In the genomic region with DNA sequence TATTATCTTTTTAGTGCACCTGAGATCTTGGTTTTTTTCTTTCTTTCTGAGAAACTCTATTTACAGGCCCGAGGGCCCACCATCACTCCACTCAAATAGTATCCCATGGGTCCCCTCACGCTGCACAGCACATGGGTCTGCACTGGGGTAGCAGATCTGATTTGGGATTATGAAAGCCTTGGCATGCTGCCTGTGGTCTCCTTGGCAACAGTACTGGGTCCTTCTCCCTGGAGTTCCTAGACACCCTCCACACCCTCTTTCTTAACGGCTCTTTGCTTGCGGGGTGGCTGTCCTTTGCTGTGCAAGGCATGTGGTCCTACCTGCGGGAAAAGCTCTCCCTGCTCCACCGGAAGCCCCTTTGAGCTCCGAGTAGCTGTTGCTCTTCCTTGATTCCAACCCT, we compare ENCODE assay signal across 8 mouse cellular contexts. TPM values are rescaled to one million over a fixed set of nuclear protein-coding genes. Genes with fewer than 3 reads are reported as not detected.
A peak's percentile ranks its signal among the peaks of the same experiment; 100 is the strongest.
DNase-seq lines count a peak whose midpoint lies in the region; ATAC-seq lines count a peak whose summit lies in the region.

No protein-coding gene starts in this region.

- WGBS in kidney, embryonic 14.5 days, result 47% methylated on average over 7 of the region's 7 CpGs
- WGBS in forebrain, embryonic 14.5 days, result 36% methylated on average over 7 of the region's 7 CpGs

- ATAC-seq in kidney, embryonic 14.5 days (ENCODE audit: low FRiP score, low TSS enrichment), result peak; percentile 56
- ATAC-seq in forebrain, embryonic 14.5 days, result peak; percentile 52; the same call in 1 of the 2 replicates
- ATAC-seq in activated CD4-positive, CD25-positive, alpha-beta regulatory T cell, adult 4 months, result no peak

- no peak overlapping the region for H3K27ac ChIP-seq in kidney, embryonic 14.5 days (ENCODE audit: low read depth, low read length)
- peak overlapping the region; percentile 22; the same call in 1 of the 2 replicates for H3K27ac ChIP-seq in forebrain, embryonic 14.5 days (ENCODE audit: low read depth, low read length)

- H3K27me3 ChIP-seq in kidney, embryonic 14.5 days (ENCODE audit: control insufficient read depth, insufficient read depth, low read length), result no peaks in the 10 kb centered on the region
- H3K27me3 ChIP-seq in forebrain, embryonic 14.5 days (replicated peaks; ENCODE audit: control insufficient read depth, insufficient read depth, low read length), result no peaks in the 10 kb centered on the region

- intact Hi-C loops in left cerebral cortex, postnatal 25 days (cut with DNase I), result no loop called here

- H3K4me1 ChIP-seq in kidney, embryonic 14.5 days (ENCODE audit: control insufficient read depth, insufficient read depth, low read length), result peaks cover 4% of the 10 kb centered on the region; the same call in 1 of the 2 replicates
- H3K4me1 ChIP-seq in forebrain, embryonic 14.5 days (ENCODE audit: control insufficient read depth, insufficient read depth, low read length), result peaks cover 11% of the 10 kb centered on the region

- no peaks in the 10 kb centered on the region for H3K9me3 ChIP-seq in kidney, embryonic 14.5 days (ENCODE audit: control insufficient read depth, low read length)
- H3K9me3 ChIP-seq in forebrain, embryonic 14.5 days (replicated peaks; ENCODE audit: control insufficient read depth, low read length), result no peaks in the 10 kb centered on the region

- no peaks in the 10 kb centered on the region for H3K36me3 ChIP-seq in kidney, embryonic 14.5 days (ENCODE audit: control insufficient read depth, insufficient read depth, low read length)
- peaks cover 6% of the 10 kb centered on the region; the same call in 1 of the 2 replicates for H3K36me3 ChIP-seq in forebrain, embryonic 14.5 days (ENCODE audit: control insufficient read depth, insufficient read depth, low read length)

- H3K9ac ChIP-seq in kidney, embryonic 14.5 days (ENCODE audit: low read depth, low read length), result no peak overlapping the region
- 0 out of 2 replicates have a peak overlapping the region, but pooled peaks have one; percentile 2 for H3K9ac ChIP-seq in forebrain, embryonic 14.5 days (ENCODE audit: low read length)

- peak overlapping the region; percentile 16; the same call in 1 of the 2 replicates for H3K4me2 ChIP-seq in kidney, embryonic 14.5 days (replicated peaks; ENCODE audit: low read depth, low read length)
- H3K4me2 ChIP-seq in forebrain, embryonic 14.5 days (ENCODE audit: low read length), result no peak overlapping the region

- no peak overlapping the region for H3K4me3 ChIP-seq in kidney, embryonic 14.5 days (ENCODE audit: low read length)
- H3K4me3 ChIP-seq in forebrain, embryonic 14.5 days (ENCODE audit: low read depth, low read length), result no peak overlapping the region

- no peak for DNase-seq in kidney, adult 9 months
- peak; percentile 66 for DNase-seq in adrenal gland, postnatal 10 days
- peak; percentile 44 for DNase-seq in forebrain, embryonic 14.5 days (ENCODE audit: low spot score)
- peak; percentile 48 to 54 for DNase-seq in left cerebral cortex, postnatal 25 days (ENCODE audit: low spot score in 2 of 2)
- peak; percentile 63 for DNase-seq in right cerebral cortex, postnatal 14 days
- DNase-seq in spleen, postnatal 14 days (ENCODE audit: low spot score in 2 of 2), result no peak

RNA-seq across cellular contexts. Expression of a gene that starts 14.1 kb away (rescaled TPM):
- polyA plus RNA-seq in kidney, embryonic 14.5 days (2014; fragmentation: Nextera tagmentation; extraction: Ambion mirVana), result 15.5 and 19.3 TPM in 2 replicates
- 10 to 100 TPM; 26.6 to 31.8 TPM for total RNA-seq in adrenal gland, postnatal 10 days (2021)
- polyA plus RNA-seq in forebrain, embryonic 14.5 days (2014; fragmentation: Nextera tagmentation; extraction: Ambion mirVana), result 31.2 and 36.8 TPM in 2 replicates
- total RNA-seq in left cerebral cortex, postnatal 25 days (2021), result 10 to 100 TPM; 48.5 to 59.2 TPM
- 1 to 10 TPM; 5.6 to 7.4 TPM for polyA plus RNA-seq in activated CD4-positive, CD25-positive, alpha-beta regulatory T cell, adult 4 months (2017; shearing (Covaris generic))

Comparison
In these comparisons a context has a peak if more than half of its experiments do, and no peak if none do; other contexts are left out.
1. DNase-seq: peak in adrenal gland, postnatal 10 days (single experiment), forebrain, embryonic 14.5 days (single experiment), left cerebral cortex, postnatal 25 days (2 of 2) and right cerebral cortex, postnatal 14 days (single experiment); none in kidney, adult 9 months (single experiment) and spleen, postnatal 14 days (0 of 2).